Mouse (Mus musculus) embryonic facial prominence, embryonic 15.5 days (tissue): Measurements from ENCODE around the gene Cnga4. TPM values are rescaled to one million over a fixed set of nuclear protein-coding genes. Genes with fewer than 3 reads are reported as not detected.
"Not testable (repeated sequence)": the region's sequence is repeated elsewhere in the genome, so short reads cannot be mapped to it uniquely, and the experiment has no call there.

Experiments
- ATAC-seq: fragments of 200-750 bp; cut with Nextera tagmentation; 2 replicates; pipeline ENCODE4 v1.8.0; 2017; ENCODE audit warnings: low read depth, moderate TSS enrichment; ENCODE audit not compliant: insufficient number of reproducible peaks, low FRiP score, low TSS enrichment
- H3K27ac ChIP-seq: fragments of 300-500 bp; sonication (generic); replicated peaks from 2 replicates; pipeline ENCODE4 v1.5.1; 2015; ENCODE audit warnings: mild to moderate bottlenecking, inconsistent platforms
- H3K27me3 ChIP-seq: fragments of 300-500 bp; sonication (generic); 2 replicates; pipeline ENCODE4 v1.6.1; 2015; ENCODE audit warnings: inconsistent platforms
- H3K36me3 ChIP-seq: fragments of 300-500 bp; sonication (generic); 2 replicates; pipeline ENCODE4 v1.6.1; 2015; ENCODE audit warnings: mild to moderate bottlenecking, inconsistent platforms
- H3K4me1 ChIP-seq: fragments of 300-500 bp; sonication (generic); 2 replicates; pipeline ENCODE4 v1.6.1; 2015; ENCODE audit warnings: inconsistent platforms
- H3K4me2 ChIP-seq: fragments of 300-500 bp; sonication (generic); replicated peaks from 2 replicates; pipeline ENCODE4 v1.6.1; 2015; ENCODE audit warnings: mild to moderate bottlenecking, inconsistent platforms
- H3K4me3 ChIP-seq: fragments of 300-500 bp; sonication (generic); replicated peaks from 2 replicates; pipeline ENCODE4 v1.5.1; 2015; ENCODE audit warnings: mild to moderate bottlenecking, inconsistent platforms
- H3K9ac ChIP-seq: fragments of 300-500 bp; sonication (generic); 2 replicates; pipeline ENCODE4 v1.6.1; 2015; ENCODE audit warnings: inconsistent platforms
- H3K9me3 ChIP-seq: fragments of 300-500 bp; sonication (generic); replicated peaks from 2 replicates; pipeline ENCODE4 v1.6.1; 2016; ENCODE audit warnings: inconsistent platforms
- WGBS: fragments of 180-500 bp; shearing (Covaris S2); methylation state at CpG from one replicate; pipeline ENCODE4 v1.1.7; 2015; 5-methylcytosine and 5-hydroxymethylcytosine counted together
- polyA plus RNA-seq: library from polyadenylated mRNA; unstranded; fragments of >200 nt; fragmentation: Nextera tagmentation; extraction: Ambion mirVana; gene quantifications from 2 replicates; pipeline ENCODE4 v1.2.1, GENCODE M21; 2015

Cnga4 gene
- 0.51 and 0.87 TPM in 2 replicates for polyA plus RNA-seq

DNA sequence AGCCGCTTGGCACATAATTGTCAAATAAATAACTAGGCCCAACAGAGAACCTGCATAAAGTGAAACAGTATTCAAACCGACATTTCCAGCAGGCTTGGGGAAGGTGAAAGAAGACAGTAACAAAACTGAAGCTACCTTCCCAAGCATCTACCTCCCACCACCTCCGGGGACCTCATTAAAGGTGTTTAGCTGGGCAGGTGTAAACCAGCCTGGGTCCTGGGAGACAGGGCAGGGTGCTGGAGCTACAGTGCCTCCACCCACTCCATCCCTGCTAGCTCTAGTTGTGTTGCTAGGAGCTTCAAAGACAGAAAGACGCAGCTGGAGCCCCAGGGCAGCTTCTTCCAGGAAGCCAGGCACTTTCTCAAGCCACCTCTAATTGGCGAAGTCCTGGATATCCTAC is at the start of gene Cnga4:
Cnga4 (plus strand) TSS at position 301 of the 400 bp plus-strand sequence.
- H3K4me2 ChIP-seq: no peak within 1 kb of the TSS
- WGBS: 61% methylated on average over 5 of the region's 5 CpGs
- H3K9me3 ChIP-seq: no peaks in the 10 kb centered on the region
- H3K27ac ChIP-seq: no peak within 1 kb of the TSS
- H3K4me1 ChIP-seq: 0 out of 2 replicates have a peak, but pooled peaks cover under 1% of the 10 kb centered on the region
- no peaks in the 10 kb centered on the region for H3K36me3 ChIP-seq
- no peaks in the 10 kb centered on the region for H3K27me3 ChIP-seq
- H3K9ac ChIP-seq: no peak within 1 kb of the TSS
- ATAC-seq: no peak
- no peak within 1 kb of the TSS for H3K4me3 ChIP-seq

DNA sequence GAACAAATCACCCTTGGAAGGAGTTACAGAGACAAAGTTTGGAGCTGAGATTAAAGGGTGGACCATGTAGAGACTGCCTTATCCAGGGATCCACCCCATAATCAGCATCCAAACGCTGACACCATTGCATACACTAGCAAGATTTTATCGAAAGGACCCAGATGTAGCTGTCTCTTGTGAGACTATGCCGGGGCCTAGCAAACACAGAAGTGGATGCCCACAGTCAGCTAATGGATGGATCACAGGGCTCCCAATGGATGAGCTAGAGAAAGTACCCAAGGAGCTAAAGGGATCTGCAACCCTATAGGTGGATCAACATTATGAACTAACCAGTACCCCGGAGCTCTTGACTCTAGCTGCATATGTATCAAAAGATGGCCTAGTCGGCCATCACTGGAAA is 48.3 kb upstream of the Cnga4 start:
- not testable (repeated sequence) for H3K9me3 ChIP-seq, H3K27me3 ChIP-seq, H3K9ac ChIP-seq, H3K36me3 ChIP-seq, H3K4me3 ChIP-seq, H3K4me1 ChIP-seq, H3K4me2 ChIP-seq, ATAC-seq, H3K27ac ChIP-seq
- WGBS: no CpG with 5 or more reads among the region's 5 CpGs

DNA sequence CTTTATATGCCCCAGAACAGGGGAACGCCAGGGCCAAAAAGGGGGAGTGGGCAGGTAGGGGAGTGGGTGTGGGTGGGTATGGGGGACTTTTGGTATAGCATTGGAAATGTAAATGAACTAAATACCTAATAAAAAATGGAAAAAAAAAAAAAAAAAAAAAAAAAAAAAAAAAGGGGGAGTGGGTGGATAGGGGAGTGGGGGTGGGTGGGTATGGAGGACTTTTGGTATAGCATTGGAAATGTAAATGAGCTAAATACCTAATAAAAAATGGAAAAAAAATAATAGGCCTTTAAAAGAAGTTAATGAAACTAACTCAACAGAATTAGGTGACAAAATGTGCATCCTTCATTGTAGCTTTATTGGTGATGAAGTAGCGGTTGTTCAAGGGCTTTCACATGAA is 47.9 kb upstream of the Cnga4 start:
- not testable (repeated sequence) for H3K4me2 ChIP-seq, H3K27ac ChIP-seq, H3K4me1 ChIP-seq, H3K9ac ChIP-seq, H3K36me3 ChIP-seq, H3K4me3 ChIP-seq, H3K9me3 ChIP-seq, H3K27me3 ChIP-seq
- peak; percentile 67; the same call in 1 of the 2 replicates for ATAC-seq
- 91% methylated on average over 1 of the region's 2 CpGs for WGBS

DNA sequence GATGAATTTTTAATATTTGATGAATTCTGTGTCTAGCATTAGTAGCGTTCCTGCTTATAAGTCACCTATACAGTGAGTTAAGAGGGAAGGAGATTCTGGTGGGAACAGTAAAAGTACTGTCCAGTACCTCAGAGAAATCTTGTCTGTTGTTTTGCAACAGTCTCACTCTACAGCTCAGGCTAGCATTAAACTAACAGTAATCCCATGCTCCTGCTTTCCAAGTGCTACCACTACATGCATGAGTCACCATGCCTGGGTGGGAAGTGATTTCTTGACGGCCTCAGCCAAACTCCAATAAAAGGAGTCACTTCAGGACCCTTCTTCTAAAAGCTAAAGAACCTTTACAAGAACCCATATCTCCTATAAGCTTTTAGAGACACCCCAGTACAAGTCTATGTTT is 42.7 kb upstream of the Cnga4 start:
- H3K4me3 ChIP-seq: no peak overlapping the region
- ATAC-seq: no peak
- no peaks in the 10 kb centered on the region for H3K4me1 ChIP-seq
- H3K9ac ChIP-seq: no peak overlapping the region
- H3K36me3 ChIP-seq: no peaks in the 10 kb centered on the region
- 79% methylated on average over 2 of the region's 2 CpGs for WGBS
- H3K4me2 ChIP-seq: no peak overlapping the region
- no peaks in the 10 kb centered on the region for H3K9me3 ChIP-seq
- no peaks in the 10 kb centered on the region for H3K27me3 ChIP-seq
- no peak overlapping the region for H3K27ac ChIP-seq

DNA sequence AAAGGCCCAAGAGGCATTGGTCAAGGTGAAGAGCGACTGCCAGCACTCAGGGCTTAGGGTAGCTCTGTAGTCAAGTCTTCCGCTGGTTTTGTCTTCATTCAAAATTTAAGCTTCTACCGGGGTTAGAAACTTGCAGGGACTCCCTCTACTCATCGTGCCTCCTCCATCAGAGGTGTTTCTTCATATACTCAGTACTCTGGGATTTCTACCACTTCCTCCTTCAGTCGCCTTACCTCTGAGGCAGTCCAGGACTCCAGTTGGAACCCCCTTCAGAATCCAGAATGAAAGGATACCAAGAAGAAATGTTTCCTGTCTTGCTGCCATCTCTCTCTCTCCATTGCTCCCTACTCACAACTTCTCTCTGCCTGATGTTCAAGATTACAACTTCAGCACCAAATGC is 37.1 kb upstream of the Cnga4 start:
- no peaks in the 10 kb centered on the region for H3K36me3 ChIP-seq
- no peaks in the 10 kb centered on the region for H3K27me3 ChIP-seq
- no peak overlapping the region for H3K27ac ChIP-seq
- H3K4me3 ChIP-seq: no peak overlapping the region
- no peaks in the 10 kb centered on the region for H3K4me1 ChIP-seq
- ATAC-seq: no peak
- 80% methylated on average over 5 of the region's 5 CpGs for WGBS
- H3K9me3 ChIP-seq: no peaks in the 10 kb centered on the region
- H3K9ac ChIP-seq: no peak overlapping the region
- no peak overlapping the region for H3K4me2 ChIP-seq

DNA sequence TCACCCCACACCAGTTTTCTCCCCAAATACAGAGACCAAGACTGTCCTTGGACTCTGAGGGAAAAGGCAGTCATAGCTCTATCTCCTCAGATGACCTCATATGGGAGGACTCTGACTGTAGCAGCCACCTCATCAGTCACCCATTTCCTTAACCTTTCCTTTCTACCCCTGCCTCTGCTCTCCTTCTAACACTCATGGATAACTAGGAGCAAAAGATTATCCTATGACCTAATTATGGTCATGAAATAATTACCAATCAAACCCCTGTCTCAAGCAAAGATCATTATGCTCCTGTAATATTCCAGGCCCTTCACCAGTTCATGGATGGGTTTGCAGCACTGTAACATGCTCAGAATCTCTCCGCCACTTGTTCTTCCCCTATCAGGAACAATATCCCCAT is 36.4 kb upstream of the Cnga4 start, which contains the start of gene Olfr692:
Olfr692 (plus strand) TSS at position 301 of the 400 bp plus-strand sequence.
- WGBS: 100% methylated on average over 1 of the region's 1 CpGs
- H3K36me3 ChIP-seq: 0 out of 2 replicates have a peak, but pooled peaks cover 4% of the 10 kb centered on the region
- ATAC-seq: no peak
- H3K4me2 ChIP-seq: no peak within 1 kb of the TSS
- no peak within 1 kb of the TSS for H3K27ac ChIP-seq
- H3K4me3 ChIP-seq: no peak within 1 kb of the TSS
- H3K9me3 ChIP-seq: no peaks in the 10 kb centered on the region
- no peaks in the 10 kb centered on the region for H3K4me1 ChIP-seq
- no peak within 1 kb of the TSS for H3K9ac ChIP-seq
- H3K27me3 ChIP-seq: no peaks in the 10 kb centered on the region

DNA sequence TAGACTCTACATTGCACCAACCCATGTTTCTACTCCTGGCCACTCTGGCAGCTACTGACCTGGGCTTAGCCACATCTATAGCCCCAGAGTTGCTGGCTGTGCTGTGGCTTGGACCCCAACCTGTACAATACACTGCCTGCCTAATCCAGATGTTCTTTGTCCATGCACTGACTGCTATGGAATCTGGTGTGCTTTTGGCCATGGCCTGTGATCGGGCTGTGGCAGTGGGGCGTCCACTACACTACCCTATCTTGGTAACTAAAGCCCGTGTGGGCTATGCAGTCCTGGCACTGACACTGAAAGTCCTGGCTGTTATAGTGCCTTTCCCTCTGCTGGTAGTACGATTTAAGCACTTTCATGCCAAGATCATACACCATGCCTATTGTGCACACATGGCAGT is 35.8 kb upstream of the Cnga4 start:
- Histone ChIP-seq H3K27me3 (no peaks in the 10 kb centered on the region), H3K4me3 (no peak overlapping the region), H3K4me1 (no peaks in the 10 kb centered on the region), H3K9ac (no peak overlapping the region), H3K9me3 (no peaks in the 10 kb centered on the region), H3K4me2 (no peak overlapping the region), H3K36me3 (peaks cover 7% of the 10 kb centered on the region; the same call in 1 of the 2 replicates), H3K27ac (no peak overlapping the region)
- WGBS: 90% methylated on average over 4 of the region's 4 CpGs
- ATAC-seq: no peak; the same call in 1 of the 2 replicates

DNA sequence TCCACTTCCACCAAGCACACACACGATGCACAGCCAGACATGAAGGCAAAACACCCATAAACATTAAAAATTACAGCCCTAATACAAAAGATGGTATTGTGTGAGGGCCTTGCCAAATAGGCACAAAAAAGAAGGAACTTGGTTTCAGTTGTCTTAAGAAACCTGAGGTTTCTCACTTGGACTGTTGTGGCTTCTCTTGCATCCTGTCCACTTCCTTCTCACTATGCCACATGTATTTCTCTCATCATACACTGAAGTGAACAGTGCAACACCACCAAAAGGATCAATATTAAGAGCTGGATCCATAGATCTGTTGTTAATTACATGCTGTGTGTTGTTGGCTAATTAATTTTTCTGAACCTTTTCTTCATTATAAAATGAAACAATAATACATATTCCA is 31.5 kb upstream of the Cnga4 start:
- no peak for ATAC-seq
- H3K4me3 ChIP-seq: no peak overlapping the region
- H3K4me2 ChIP-seq: no peak overlapping the region
- no peaks in the 10 kb centered on the region for H3K4me1 ChIP-seq
- peaks cover 31% of the 10 kb centered on the region for H3K36me3 ChIP-seq
- no peak overlapping the region for H3K9ac ChIP-seq
- no peaks in the 10 kb centered on the region for H3K27me3 ChIP-seq
- H3K27ac ChIP-seq: no peak overlapping the region
- 93% methylated on average over 1 of the region's 1 CpGs for WGBS
- H3K9me3 ChIP-seq: no peaks in the 10 kb centered on the region

DNA sequence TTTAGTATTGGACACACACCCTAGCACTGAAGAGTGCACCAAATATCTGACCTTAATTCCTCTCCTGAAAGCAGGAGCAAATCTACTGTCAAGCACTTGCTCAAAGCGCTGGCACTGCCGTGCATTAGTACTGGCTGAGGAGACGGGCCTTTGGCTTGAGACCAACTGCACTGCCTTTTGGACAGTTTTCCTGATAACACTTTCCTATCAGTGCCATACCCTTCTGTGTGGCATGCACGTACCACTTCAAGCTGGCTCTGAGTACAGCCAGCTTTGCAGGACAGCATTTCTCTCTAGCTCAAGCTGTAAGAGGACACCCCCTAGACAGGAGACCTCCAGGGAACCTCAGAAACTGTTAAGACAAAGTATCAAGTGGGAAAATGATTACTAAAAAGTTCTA is 30.9 kb upstream of the Cnga4 start:
- Histone ChIP-seq H3K27ac (no peak overlapping the region), H3K36me3 (peaks cover 37% of the 10 kb centered on the region), H3K9ac (no peak overlapping the region), H3K4me3 (no peak overlapping the region), H3K27me3 (no peaks in the 10 kb centered on the region), H3K4me2 (no peak overlapping the region), H3K9me3 (no peaks in the 10 kb centered on the region), H3K4me1 (no peaks in the 10 kb centered on the region)
- WGBS: 89% methylated on average over 4 of the region's 4 CpGs
- no peak for ATAC-seq

DNA sequence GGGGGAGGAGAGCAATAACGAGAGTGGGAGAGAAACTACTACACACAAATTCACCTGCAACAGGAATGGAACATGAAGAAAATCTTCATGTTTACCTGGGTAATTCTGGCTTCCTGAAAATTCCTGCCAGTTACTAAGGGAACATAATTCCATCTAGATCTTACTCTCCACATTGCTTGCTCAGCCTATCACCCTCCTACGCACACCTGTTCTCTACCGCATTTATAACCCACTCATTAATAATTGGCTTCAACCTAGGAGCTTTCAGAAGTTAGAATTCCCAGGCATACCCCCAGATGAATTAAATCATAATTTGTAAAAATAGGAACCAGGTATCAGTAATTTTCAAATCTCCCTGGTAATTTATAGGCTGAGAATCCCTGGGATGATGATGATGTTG is 30.4 kb upstream of the Cnga4 start:
- Histone ChIP-seq H3K9ac (no peak overlapping the region), H3K27me3 (no peaks in the 10 kb centered on the region), H3K4me3 (no peak overlapping the region), H3K4me2 (no peak overlapping the region), H3K36me3 (peaks cover 41% of the 10 kb centered on the region), H3K4me1 (no peaks in the 10 kb centered on the region), H3K27ac (no peak overlapping the region), H3K9me3 (no peaks in the 10 kb centered on the region)
- ATAC-seq: no peak
- 87% methylated on average over 3 of the region's 3 CpGs for WGBS

DNA sequence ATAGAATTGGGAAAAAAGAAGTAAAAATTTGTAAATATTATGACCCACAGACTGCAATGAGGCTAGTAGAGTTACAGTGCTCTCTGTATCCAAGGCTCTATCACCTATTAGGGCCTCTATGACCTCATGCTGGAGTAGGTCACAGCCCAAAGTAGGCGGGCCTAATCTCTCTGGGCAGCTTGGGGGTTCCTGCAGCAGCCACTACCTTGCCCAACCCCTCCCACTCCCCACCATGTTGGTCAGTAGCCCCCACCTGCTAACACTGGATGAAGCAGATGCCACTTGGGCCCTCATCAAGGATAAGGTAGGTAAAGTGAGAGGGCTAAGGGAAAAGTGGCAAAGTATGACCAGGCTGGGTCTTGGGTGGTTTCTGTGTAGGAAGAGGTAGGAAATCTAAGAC is 29.5 kb upstream of the Cnga4 start, which contains the start of gene Gm5901:
Gm5901 (plus strand) TSS at position 173 of the 400 bp plus-strand sequence.
- ATAC-seq: no peak

DNA sequence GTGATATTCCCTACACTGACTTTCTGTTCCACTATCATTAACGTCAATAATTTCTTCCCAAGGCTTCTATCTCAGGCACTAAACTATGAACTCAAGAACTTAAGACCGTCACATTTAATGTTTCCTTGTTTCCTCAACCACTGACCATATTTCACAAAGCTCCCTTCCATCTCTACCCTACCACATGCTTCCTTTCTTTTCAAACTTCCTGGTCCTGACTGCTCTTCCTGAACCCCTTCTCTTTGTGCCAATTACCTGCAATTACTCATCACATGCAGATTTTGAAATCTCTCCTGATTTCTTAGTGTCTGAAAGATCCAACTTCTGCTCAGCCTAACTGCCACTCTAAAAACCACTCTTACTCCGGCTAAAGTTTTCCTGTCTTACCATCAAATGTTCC is 24.0 kb upstream of the Cnga4 start:
- no peak overlapping the region for H3K4me2 ChIP-seq
- H3K27me3 ChIP-seq: no peaks in the 10 kb centered on the region
- no peaks in the 10 kb centered on the region for H3K4me1 ChIP-seq
- no peak overlapping the region for H3K27ac ChIP-seq
- H3K36me3 ChIP-seq: peaks cover 77% of the 10 kb centered on the region
- no peak for ATAC-seq
- no peaks in the 10 kb centered on the region for H3K9me3 ChIP-seq
- H3K4me3 ChIP-seq: no peak overlapping the region
- 92% methylated on average over 3 of the region's 3 CpGs for WGBS
- no peak overlapping the region for H3K9ac ChIP-seq

More for the DNA sequence above, 29.5 kb upstream of the Cnga4 start, which contains the start of gene Gm5901:
- no peaks in the 10 kb centered on the region for H3K27me3 ChIP-seq
- H3K27ac ChIP-seq: no peak within 1 kb of the TSS
- WGBS: 87% methylated on average over 1 of the region's 1 CpGs
- no peaks in the 10 kb centered on the region for H3K9me3 ChIP-seq
- H3K4me2 ChIP-seq: no peak within 1 kb of the TSS
- H3K9ac ChIP-seq: no peak within 1 kb of the TSS
- H3K4me3 ChIP-seq: no peak within 1 kb of the TSS
- peaks cover 50% of the 10 kb centered on the region for H3K36me3 ChIP-seq
- no peaks in the 10 kb centered on the region for H3K4me1 ChIP-seq
